Mouse (Mus musculus) megakaryocyte-erythroid progenitor cell, adult 5-6 weeks (primary cell): Measurements from ENCODE around the gene Actr8. TPM values are rescaled to one million over a fixed set of nuclear protein-coding genes. Genes with fewer than 3 reads are reported as not detected.

Experiments used
- ATAC-seq: replicated peaks from 2 replicates; pipeline ENCODE4 v1.8.0; 2016; ENCODE audit warnings: mild to moderate bottlenecking, inconsistent platforms; ENCODE audit not compliant: severe bottlenecking, poor library complexity, low FRiP score, low TSS enrichment
- total RNA-seq, 2 experiments: library from RNA; stranded (forward) in 1 of 2; stranded (reverse) in 1 of 2; fragments of 200-1000, 215-1000 nt in 1 of 2; fragments of >200 nt in 1 of 2; fragmentation: Nextera tagmentation in 1 of 2; gene quantifications; 2 replicates each; pipeline ENCODE4 v1.2.3; 2014 to 2017

Gene Actr8
- total RNA-seq, 2 experiments from 2014 or later: 24.0 to 29.2 TPM

DNA sequence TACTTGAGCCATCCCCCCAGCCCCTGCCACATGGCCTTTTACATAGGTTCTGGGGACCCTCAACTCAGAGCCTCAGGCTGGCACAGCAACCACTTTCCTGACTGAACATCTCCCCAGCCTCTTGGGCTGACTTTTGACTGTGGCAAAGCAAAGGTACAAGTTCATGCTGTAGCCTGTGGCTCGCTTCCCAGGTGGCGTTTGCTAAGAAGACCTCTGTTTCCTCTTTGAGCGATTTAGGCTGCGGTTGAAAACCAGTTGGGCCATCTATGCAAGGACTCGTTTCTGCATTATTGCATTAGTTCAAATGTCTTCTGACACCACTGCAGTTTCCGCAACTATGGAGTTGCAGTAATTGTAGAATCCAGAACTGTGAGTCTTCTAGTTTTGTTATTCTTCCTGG lies 44.3 kb downstream of the Actr8 start:
- no peak for ATAC-seq

DNA sequence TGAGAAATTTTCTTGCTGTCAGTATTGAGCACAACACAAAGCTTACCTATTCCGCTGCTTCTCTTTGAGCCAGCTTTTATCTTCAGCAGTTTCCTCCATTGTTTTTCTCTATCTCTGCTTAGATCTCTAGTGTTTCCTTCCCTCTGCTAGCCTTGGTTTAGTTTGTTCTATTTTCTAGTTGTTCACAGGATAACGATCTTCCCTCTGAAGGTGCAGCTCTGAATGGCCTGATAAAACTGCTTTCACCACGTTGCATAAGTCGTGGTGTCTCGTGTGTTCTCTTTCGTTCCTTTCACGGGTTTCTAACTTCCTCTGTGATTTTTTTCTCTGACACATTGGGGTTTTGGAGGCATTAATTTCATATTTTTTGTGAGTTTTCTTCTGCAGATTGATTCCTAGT lies 46.2 kb downstream of the Actr8 start:
- ATAC-seq: no peak

DNA sequence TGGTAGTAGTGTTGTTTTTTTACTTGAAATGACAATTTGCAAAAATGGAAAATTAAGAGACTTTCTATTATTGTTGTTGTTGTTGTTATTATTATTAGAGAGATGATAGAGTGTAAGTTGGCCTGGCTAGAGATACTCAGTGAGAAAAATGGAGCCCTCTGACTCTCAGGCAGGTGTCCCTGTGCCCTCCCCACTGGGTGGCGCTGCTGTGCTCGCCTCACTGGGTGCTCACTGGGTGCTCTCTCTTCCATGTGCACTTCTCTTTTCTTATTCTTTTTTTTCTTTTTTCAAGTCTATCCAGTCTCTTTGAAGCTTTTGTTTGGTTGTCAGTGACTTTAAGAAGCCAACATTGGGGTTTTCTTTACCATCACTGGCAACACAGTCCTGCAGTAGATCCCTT lies 49.2 kb downstream of the Actr8 start:
- ATAC-seq: peak; percentile 63; the same call in 1 of the 2 replicates

DNA sequence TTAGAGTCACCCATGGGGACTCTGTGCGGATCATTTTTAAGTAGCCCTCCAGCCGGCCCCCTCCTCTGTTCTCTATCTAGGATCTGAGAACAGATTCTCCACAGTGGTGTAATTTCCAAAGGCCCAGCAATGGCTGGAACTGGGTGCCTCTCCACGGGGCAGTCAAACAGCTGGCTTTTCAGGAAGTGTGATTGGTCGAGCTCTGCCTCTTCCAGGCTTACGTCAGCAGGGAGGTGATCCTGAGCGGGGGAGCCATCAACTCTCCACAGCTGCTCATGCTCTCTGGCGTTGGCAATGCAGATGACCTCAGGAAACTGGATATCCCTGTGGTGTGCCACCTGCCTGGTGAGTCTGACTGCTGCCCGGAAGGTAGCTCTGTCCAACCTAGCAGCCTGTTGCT lies 55.3 kb downstream of the Actr8 start:
- ATAC-seq: no peak

DNA sequence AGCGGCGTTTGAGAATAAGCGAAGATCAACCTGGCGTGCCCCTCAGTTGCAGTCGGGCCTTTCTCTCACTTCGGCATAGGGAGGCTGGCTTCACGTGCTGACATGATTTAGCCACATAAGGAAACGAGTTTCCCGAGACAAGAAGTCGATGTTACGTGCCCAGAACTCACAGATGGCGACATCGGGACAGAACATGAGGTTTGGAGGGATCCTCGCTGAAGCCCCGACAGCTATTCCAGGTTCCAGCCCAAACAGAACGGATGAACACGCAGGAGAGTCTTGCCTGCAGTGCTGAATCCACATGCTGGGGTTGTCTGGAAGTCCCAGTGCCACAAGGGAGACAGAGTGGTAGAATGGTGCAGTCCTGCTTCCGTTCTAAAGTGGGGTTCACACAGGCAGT lies 60.3 kb downstream of the Actr8 start:
- ATAC-seq: no peak

DNA sequence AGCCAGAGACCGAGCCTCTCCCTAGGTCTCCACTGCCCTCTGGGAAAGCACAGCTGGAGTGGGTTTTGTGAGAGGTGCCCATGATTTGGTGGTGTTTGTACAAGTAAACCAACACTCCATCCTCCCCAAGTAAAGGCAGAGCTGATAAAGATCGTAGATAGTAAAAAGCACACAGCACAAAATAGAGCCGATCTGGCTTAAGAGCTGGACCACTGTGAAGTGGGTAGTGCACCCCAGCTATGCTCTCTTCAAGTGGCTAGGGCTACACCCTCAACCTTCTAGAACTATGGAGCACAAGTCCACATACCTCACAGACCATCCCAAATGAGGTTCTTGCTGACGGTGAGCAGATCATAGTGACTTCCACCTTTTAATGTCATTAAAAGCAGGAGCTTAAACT lies 61.3 kb downstream of the Actr8 start:
- ATAC-seq: no peak

DNA sequence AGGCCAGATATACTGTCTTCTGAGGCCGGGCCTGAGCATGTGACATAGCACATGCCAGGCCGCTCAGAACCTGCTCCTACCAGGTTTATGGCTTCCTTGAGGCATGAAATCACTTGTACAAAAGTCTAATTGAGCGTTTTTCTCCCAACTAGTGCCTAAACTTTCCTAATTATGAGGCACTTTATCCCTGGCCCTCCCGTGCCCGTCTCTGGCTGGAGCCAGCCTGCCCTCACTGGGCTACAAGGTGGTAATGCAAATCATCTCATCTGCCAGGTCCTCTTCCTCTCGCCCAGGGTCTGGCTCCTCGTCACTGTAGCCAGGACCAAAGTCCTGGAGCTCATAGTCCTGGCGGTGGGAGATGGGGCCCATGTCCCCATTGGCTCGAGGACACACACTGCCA lies 63.7 kb downstream of the Actr8 start:
- no peak for ATAC-seq

DNA sequence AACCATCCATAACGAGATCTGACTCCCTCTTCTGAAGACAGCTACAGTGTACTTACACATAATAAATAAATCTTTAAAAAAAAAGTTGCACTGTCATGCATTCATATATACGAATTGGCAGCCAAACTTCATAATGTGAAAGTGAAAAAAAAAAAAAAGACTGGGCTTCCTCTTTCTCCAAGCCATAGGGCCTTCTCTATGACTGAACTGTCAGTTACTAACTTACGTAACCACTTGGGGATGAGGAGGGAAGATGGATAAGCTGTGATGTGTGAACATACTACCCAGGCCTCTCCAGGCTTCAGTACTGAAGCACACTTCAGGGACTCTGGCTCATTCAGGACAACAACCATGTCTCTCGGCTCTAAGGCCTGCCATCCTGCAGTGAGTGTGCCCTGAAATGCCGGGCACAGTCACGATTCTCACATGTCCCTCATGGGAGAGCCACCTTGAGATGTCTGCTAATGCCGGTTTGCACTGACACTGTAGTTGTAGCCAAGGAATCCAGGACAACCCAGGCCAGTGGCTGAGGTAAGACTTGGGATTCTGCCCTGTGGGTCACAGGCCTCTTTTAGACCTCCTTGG lies 65.3 kb downstream of the Actr8 start:
- ATAC-seq: no peak

DNA sequence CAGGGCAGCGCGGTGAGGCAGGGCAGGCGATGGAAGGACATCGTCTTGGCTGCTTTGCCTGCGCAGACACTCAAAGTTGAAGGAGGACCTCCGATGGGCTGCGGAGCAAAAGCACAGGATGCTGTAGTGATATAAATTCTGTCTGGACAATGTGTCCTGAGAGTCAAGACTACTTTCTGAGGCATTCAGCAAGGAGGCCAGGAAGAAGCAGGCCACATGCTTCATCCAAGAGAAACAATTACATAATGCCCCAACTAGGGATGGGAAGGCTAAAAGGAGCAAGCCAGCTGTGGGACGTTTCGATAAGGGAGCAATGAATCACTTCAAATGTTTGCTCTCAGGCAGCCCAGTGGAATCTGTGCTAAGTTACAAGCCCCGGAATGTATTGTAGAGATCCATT lies 67.1 kb downstream of the Actr8 start:
- no peak for ATAC-seq

DNA sequence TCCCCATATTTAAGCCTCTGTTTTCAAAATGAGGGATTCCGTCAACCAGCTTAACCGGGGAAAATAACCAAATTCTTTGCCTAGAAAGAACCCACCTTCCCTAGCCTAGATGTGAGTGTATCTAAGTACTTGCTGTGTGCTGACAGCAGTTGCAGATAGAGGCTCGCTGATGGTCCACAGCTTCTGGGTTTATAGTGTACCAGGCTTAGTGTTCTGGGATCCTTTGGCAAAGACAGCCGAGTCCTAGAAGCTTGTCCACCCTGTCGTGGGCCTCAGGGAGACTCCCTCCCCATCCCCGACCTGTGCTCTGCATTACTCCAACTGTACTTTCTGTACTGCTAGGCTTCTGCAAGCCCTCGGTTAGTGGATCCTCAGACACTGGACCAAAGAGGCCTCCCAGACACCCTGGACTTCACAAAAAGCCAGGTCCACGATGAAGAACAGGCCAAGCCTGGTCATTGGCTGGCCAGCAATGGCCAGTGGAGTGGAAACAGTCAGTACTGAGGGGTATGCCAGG lies 67.6 kb downstream of the Actr8 start:
- no peak for ATAC-seq

DNA sequence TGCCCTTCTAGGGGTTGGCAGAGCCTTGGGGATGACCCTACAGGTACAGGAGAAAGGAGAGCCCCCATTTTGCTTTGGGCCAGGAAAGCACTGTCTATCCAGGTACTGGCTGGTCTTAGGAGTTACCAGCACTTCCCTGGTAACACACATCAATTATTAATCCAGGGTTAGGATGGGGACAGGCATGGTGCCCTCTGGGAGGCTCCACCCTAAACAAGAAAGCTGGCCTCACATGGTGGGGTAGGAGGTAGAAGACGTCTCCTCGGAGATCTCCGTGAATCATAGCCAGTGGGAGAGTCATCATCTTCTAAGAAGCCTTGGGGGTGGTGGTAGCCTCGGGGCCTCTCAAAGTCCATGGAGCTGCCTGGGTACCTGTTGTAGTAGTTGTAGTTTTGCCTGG lies 68.8 kb downstream of the Actr8 start:
- no peak for ATAC-seq

DNA sequence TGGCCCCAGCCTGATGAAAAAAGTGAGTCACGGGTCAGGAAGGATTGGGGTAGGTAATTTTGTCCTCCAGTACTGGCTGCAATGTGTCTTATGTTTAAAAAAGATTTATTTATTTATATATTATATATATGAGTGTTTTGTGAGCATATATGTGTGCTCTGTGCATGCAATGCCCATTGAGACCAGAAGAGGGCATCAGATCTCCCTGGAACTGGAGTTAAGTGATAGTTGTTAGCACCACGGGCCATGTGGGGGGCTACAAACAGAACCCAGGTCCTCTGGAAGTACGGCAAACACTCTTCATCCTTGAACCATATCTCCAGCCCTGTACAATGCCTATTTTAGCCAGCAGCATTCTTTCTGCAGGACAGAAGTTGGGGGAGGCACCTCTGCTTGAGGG lies 69.9 kb downstream of the Actr8 start:
- no peak for ATAC-seq

DNA sequence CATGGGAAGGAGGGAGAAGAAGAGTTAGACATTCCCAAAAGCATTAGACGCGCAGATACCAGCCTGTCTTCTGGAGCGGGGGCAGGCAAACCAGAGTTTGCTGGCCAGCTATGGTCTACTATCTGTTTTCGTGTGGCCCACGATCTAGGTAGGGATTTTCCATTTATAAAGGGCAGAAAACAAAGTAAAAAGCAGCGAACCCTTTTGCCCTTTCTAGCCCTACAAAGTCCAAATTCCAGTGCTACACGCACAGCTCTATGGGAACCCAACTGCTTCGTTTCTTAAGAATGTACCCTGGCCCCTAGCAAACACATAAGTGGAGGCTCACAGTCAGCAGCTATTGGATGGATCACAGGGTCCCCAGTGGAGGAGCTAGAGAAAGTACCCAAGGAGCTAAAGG lies 72.1 kb downstream of the Actr8 start:
- no peak for ATAC-seq

DNA sequence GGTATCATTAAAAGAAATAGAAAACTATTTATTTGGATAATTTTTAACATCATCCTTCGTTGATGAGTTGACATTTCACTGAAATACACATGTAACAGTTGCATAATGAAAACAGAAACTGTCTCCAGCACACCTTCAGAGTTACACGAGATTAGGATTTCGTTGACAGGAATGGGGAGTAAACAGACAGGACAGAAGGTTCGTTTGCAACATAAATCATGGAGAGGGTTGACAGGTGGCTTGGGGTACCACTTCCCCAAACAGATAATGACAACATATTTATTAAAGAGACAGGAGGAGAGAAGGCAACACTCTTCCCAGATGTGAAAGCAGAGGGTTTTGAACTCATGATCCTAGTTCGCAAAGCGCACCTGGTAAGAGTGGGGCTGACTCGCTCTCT lies 76.8 kb downstream of the Actr8 start:
- no peak for ATAC-seq

Other genes with a start within 250 kb of the Actr8 start
- gene Selenok, start 10.0 kb upstream of the Actr8 start, total RNA-seq (2014; fragmentation: Nextera tagmentation): 42.7 and 60.3 TPM in 2 replicates
- gene Selenok, start 10.0 kb upstream of the Actr8 start, total RNA-seq (2017): 101 and 175 TPM in 2 replicates
- gene Il17rb, start 30.6 kb downstream of the Actr8 start, total RNA-seq (2014; fragmentation: Nextera tagmentation): 0.17 TPM in 1 of 2 replicates, not detected in the other
- gene Il17rb, start 30.6 kb downstream of the Actr8 start, total RNA-seq (2017): not detected in 2 replicates
- 0.11 and 0.84 TPM in 2 replicates for gene Chdh, start 30.7 kb downstream of the Actr8 start, total RNA-seq (2014; fragmentation: Nextera tagmentation)
- gene Chdh, start 30.7 kb downstream of the Actr8 start, total RNA-seq (2017): 0.14 and 1.0 TPM in 2 replicates